In the genomic region with DNA sequence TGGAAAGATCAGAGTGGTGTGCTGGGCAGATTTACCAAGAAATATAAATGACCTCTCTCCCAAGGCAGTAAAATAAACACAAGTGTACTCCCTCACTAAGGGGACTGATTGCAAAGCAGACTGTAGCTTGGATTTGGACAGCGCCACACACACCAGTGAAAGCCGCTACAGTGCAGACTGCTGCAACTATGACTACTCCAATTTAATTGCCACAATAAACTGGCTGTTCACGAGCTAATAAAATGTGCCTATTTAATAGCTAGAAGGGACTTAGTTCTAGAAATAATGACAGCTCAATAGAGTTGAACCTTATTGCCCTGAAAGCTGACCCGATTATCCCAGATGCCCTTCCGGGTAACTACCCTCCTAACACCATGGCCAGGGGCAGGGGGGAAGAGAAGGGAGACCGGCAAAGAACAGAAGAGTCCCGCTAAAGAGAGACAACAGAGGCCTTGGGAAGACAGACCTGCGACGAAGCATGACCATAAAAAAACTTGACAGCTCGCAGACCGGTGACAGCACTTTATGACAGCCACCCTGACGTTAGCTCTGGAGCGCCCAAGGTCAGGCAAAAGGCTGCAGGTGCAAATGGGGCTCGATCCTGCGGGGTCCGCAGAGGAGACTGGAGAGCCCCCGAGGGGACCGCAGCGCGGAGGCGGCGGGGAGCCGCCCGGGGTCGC, we compare ENCODE assay signal across 1 mouse cellular context.
TF ChIP-seq lines count a peak whose summit lies in the region.

No protein-coding gene starts in this region.

TF ChIP-seq in CH12.LX, 34 proteins besides CTCF, POLR2A, EP300 and RAD21 (continued from another document):
- TF ChIP-seq SIN3A (IDR thresholded peaks at IDR 0.05; ENCODE audit: low read length) (no peak), JUN (IDR thresholded peaks at IDR 0.05; ENCODE audit: insufficient read depth, low read depth, low read length) (no peak), MYC (IDR thresholded peaks at IDR 0.05; ENCODE audit: low read depth, low read length) (no peak), E2F4 (IDR thresholded peaks at IDR 0.05; ENCODE audit: insufficient replicate concordance, low read depth, low read length) (no peak), POLR2AphosphoS2 (IDR thresholded peaks at IDR 0.05; ENCODE audit: low read depth, low read length) (no peak), ZMIZ1 (IDR thresholded peaks at IDR 0.05; ENCODE audit: low read depth, low read length) (no peak), ELF1 (IDR thresholded peaks at IDR 0.05; ENCODE audit: low read depth, low read length) (no peak), TBP (conservative IDR thresholded peaks at IDR 0.05; ENCODE audit: low read depth, low read length) (no peak)
